Mouse (Mus musculus) embryonic facial prominence, embryonic 12.5 days (tissue): Measurements from ENCODE around the gene Cnnm3. TPM values are rescaled to one million over a fixed set of nuclear protein-coding genes. Genes with fewer than 3 reads are reported as not detected.
A peak's percentile ranks its signal among the peaks of the same experiment; 100 is the strongest.

ENCODE experiments used
- ATAC-seq: fragments of 200-750 bp; cut with Nextera tagmentation; 2 replicates; pipeline ENCODE4 v1.8.0; 2017; ENCODE audit not compliant: insufficient number of reproducible peaks, insufficient read depth, low FRiP score, low TSS enrichment
- H3K27ac ChIP-seq: fragments of 300-500 bp; sonication (generic); 2 replicates; pipeline ENCODE4 v1.5.1; 2016; ENCODE audit warnings: mild to moderate bottlenecking
- H3K27me3 ChIP-seq: fragments of 300-500 bp; sonication (generic); 2 replicates; pipeline ENCODE4 v1.6.1; 2016; ENCODE audit warnings: mild to moderate bottlenecking, moderate library complexity
- H3K36me3 ChIP-seq: fragments of 300-500 bp; sonication (generic); 2 replicates; pipeline ENCODE4 v1.6.1; 2016; ENCODE audit warnings: mild to moderate bottlenecking
- H3K4me1 ChIP-seq: fragments of 300-500 bp; sonication (generic); 2 replicates; pipeline ENCODE4 v1.6.1; 2016
- H3K4me2 ChIP-seq: fragments of 300-500 bp; sonication (generic); replicated peaks from 2 replicates; pipeline ENCODE4 v1.6.1; 2016; ENCODE audit warnings: mild to moderate bottlenecking, moderate library complexity
- H3K4me3 ChIP-seq: fragments of 300-500 bp; sonication (generic); 2 replicates; pipeline ENCODE4 v1.5.1; 2016; ENCODE audit warnings: mild to moderate bottlenecking
- H3K9ac ChIP-seq: fragments of 300-500 bp; sonication (generic); 2 replicates; pipeline ENCODE4 v1.6.1; 2016; ENCODE audit warnings: mild to moderate bottlenecking, moderate library complexity
- H3K9me3 ChIP-seq: fragments of 300-500 bp; sonication (generic); 2 replicates; pipeline ENCODE4 v1.6.1; 2016; ENCODE audit warnings: mild to moderate bottlenecking, moderate library complexity
- WGBS: fragments of 180-500 bp; shearing (Covaris S2); methylation state at CpG from one replicate; pipeline ENCODE4 v1.1.7; 2016; 5-methylcytosine and 5-hydroxymethylcytosine counted together
- polyA plus RNA-seq: library from polyadenylated mRNA; unstranded; fragments of >200 nt; fragmentation: Nextera tagmentation; extraction: Ambion mirVana; gene quantifications from 2 replicates; pipeline ENCODE4 v1.2.1, GENCODE M21; 2016

Cnnm3 gene
- polyA plus RNA-seq, 1 experiment from 2014 or later = 4.3 TPM

DNA sequence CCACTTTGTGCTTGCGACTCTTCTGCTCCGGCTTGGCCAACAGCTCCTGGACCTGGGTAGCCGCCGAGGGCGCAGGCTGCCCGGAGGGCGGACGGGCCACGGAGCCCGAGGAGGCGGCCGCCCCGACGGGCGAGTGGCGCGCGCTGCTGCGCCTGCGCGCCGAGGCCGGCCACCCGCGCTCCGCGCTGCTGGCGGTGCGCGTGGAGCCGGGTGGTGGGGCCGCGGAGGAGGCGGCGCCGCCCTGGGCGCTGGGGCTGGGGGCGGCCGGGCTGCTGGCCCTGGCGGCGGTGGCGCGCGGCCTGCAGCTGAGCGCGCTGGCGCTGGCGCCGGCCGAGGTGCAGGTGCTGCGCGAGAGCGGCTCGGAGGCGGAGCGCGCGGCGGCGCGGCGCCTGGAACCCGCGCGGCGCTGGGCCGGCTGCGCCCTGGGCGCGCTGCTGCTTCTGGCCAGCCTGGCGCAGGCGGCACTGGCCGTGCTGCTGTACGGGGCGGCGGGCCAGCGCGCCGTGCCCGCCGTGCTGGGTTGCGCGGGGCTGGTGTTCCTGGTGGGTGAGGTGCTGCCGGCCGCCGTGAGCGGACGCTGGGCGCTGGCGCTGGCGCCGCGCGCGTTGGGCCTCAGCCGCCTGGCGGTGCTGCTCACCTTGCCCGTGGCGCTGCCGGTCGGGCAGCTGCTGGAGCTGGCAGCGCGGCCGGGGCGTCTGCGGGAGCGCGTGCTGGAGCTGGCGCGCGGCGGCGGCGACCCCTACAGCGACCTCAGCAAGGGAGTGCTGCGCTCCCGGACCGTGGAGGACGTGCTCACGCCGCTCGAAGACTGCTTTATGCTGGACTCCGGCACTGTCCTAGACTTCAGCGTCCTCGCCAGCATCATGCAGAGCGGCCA lies 660 bp downstream of the Cnnm3 start:
- H3K27me3 ChIP-seq = no peaks in the 10 kb centered on the region
- H3K9me3 ChIP-seq = no peaks in the 10 kb centered on the region
- H3K36me3 ChIP-seq = peaks cover 19% of the 10 kb centered on the region; the same call in 1 of the 2 replicates
- H3K4me1 ChIP-seq = peaks cover 19% of the 10 kb centered on the region
- H3K4me3 ChIP-seq = peak overlapping the region; percentile 94
- peak overlapping the region; percentile 99 for H3K27ac ChIP-seq
- under 1% methylated on average over 120 of the region's 126 CpGs for WGBS
- peak overlapping the region; percentile 87 for H3K9ac ChIP-seq
- H3K4me2 ChIP-seq = peak overlapping the region; percentile 84
- ATAC-seq = peak; percentile 69

DNA sequence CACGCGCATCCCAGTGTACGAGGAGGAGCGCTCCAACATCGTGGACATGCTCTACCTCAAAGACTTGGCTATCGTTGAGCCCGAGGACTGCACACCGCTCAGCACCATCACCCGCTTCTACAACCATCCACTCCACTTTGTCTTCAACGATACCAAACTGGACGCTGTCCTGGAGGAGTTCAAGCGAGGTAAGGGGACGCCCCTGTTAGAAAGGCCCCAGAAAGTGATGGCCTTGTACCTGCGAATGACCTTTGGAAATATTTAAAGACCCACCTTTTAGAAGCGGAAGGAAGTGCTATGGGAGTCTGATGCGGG lies 1.3 kb downstream of the Cnnm3 start:
- no peak overlapping the region for H3K27ac ChIP-seq
- 0 out of 2 replicates have a peak, but pooled peaks cover 16% of the 10 kb centered on the region for H3K36me3 ChIP-seq
- peak overlapping the region; percentile 94 for H3K4me3 ChIP-seq
- H3K9me3 ChIP-seq = no peaks in the 10 kb centered on the region
- H3K4me2 ChIP-seq = peak overlapping the region; percentile 84
- H3K27me3 ChIP-seq = no peaks in the 10 kb centered on the region
- 1% methylated on average over 16 of the region's 16 CpGs for WGBS
- peaks cover 19% of the 10 kb centered on the region for H3K4me1 ChIP-seq
- no peak for ATAC-seq
- peak overlapping the region; percentile 87 for H3K9ac ChIP-seq

DNA sequence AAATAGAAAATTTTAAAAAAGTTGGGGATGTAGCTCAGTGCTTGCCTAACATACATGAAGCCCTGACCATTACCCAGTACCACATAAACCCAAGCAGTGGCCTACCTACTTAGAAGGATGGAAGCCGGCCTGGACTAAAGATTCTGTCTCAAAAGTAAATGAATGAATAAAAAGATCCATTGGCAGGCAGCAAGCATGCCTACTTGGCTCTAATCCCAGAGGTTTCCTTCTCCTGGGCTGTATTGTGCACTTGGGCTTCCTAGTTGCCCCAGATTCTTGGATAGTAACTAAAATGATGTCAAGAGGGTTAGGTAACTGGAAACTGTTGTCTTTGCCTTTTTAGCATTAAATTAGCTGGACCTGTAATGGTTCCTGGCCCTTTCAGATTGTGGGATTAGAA lies 1.6 kb downstream of the Cnnm3 start:
- Histone ChIP-seq H3K4me3 (peak overlapping the region; percentile 94), H3K27me3 (no peaks in the 10 kb centered on the region), H3K9ac (peak overlapping the region; percentile 87), H3K36me3 (0 out of 2 replicates have a peak, but pooled peaks cover 15% of the 10 kb centered on the region), H3K9me3 (no peaks in the 10 kb centered on the region), H3K27ac (no peak overlapping the region), H3K4me1 (peaks cover 19% of the 10 kb centered on the region), H3K4me2 (peak overlapping the region; percentile 84)
- no peak for ATAC-seq
- WGBS = 5% methylated on average over 1 of the region's 1 CpGs

DNA sequence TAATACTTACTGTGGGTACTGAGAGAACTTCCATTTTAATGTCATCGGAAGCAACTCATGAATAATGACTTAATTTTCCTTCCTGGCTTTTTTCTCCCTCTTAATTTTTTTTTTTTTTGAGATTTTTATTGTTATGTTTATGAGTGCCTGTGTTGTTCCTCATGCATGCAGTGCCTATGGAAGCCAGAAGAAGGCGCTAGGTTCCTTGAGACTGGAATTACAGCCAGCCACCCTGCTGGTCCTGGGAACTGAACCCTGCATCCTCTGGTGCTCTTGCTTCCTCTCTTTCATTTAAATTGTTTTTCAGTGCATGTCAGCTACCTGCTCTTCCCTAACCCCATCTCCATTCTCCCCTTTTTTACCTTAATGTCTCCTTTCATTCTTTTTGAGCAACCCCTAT lies 2.1 kb downstream of the Cnnm3 start:
- WGBS = 38% methylated on average over 2 of the region's 2 CpGs
- H3K27ac ChIP-seq = no peak overlapping the region
- no peak for ATAC-seq
- H3K9me3 ChIP-seq = no peaks in the 10 kb centered on the region
- peaks cover 19% of the 10 kb centered on the region for H3K4me1 ChIP-seq
- peak overlapping the region; percentile 84 for H3K4me2 ChIP-seq
- no peaks in the 10 kb centered on the region for H3K27me3 ChIP-seq
- H3K36me3 ChIP-seq = 0 out of 2 replicates have a peak, but pooled peaks cover 15% of the 10 kb centered on the region
- peak overlapping the region; percentile 94 for H3K4me3 ChIP-seq
- H3K9ac ChIP-seq = no peak overlapping the region

DNA sequence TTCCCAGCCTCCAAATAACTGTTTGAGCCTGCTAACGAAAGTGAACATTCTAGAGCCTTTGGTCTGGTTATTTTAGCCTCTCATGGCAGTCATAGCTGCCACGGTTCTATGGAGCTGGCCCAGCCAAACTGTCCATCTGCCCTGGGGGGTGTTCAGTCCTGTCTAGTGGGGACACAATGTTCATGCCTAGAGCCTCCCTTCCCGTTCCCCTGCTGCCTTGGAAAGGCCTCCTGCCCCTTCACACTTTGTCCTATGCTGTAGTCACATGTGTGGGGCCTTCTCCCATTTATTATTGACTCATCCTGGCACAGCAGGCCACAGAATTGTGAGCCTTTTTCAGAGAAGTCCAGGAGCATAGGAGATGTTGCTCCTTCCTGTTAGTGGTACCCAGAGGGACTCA lies 6.6 kb downstream of the Cnnm3 start:
- ATAC-seq = no peak
- no peaks in the 10 kb centered on the region for H3K27me3 ChIP-seq
- H3K4me3 ChIP-seq = no peak overlapping the region
- no peak overlapping the region for H3K27ac ChIP-seq
- H3K4me1 ChIP-seq = peaks cover 18% of the 10 kb centered on the region
- 82% methylated on average over 3 of the region's 3 CpGs for WGBS
- no peaks in the 10 kb centered on the region for H3K9me3 ChIP-seq
- H3K36me3 ChIP-seq = peaks cover 52% of the 10 kb centered on the region
- no peak overlapping the region for H3K9ac ChIP-seq
- no peak overlapping the region for H3K4me2 ChIP-seq

DNA sequence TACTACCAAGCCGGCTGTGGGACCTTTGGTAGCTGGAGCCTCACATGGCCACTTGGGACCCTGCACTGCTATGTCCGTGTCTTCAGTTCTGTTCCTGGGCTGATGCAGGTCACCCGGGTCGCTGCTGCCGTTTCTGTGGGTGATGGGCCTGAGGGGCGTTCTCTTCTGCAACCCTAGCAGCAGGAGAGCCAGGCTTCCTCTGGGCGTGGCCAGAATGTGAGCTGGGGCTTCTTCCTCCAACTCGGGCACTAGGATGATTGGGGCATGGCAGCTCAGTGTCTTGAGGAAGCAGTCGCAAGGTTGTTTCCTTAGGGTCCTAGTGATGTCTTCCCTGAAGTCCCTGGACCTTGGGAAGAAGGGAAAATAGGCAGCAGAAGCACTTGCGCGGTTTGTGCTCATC lies 8.0 kb downstream of the Cnnm3 start:
- no peak for ATAC-seq
- Histone ChIP-seq H3K4me3 (no peak overlapping the region), H3K27ac (no peak overlapping the region), H3K9me3 (no peaks in the 10 kb centered on the region), H3K36me3 (peaks cover 61% of the 10 kb centered on the region), H3K27me3 (no peaks in the 10 kb centered on the region), H3K4me1 (peaks cover 8% of the 10 kb centered on the region), H3K9ac (no peak overlapping the region), H3K4me2 (no peak overlapping the region)
- WGBS = 83% methylated on average over 11 of the region's 11 CpGs

DNA sequence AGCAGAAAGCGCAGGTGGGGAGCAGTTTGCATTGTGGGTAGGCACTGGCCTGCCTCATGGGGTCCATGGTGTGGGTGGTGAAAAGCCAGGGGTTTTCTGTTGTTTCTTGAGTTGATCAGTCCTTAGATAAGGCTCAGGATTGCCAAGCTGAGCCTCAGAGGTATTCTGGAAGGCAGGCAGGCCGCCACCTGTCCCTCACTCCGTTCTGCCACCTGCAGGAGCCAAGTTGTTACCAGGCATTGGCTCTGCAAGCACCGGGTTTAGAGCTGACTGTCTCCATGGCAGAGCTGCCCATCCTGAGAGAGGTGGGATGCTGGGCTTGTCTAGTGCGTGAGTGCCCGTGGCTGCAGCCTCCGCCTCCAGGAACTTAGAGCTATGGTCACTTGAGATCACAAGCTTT lies 10.5 kb downstream of the Cnnm3 start:
- Histone ChIP-seq H3K27ac (no peak overlapping the region), H3K4me2 (no peak overlapping the region), H3K9me3 (no peaks in the 10 kb centered on the region), H3K27me3 (no peaks in the 10 kb centered on the region), H3K9ac (no peak overlapping the region), H3K4me1 (no peaks in the 10 kb centered on the region), H3K4me3 (no peak overlapping the region), H3K36me3 (peaks cover 75% of the 10 kb centered on the region)
- 92% methylated on average over 7 of the region's 7 CpGs for WGBS
- ATAC-seq = no peak

DNA sequence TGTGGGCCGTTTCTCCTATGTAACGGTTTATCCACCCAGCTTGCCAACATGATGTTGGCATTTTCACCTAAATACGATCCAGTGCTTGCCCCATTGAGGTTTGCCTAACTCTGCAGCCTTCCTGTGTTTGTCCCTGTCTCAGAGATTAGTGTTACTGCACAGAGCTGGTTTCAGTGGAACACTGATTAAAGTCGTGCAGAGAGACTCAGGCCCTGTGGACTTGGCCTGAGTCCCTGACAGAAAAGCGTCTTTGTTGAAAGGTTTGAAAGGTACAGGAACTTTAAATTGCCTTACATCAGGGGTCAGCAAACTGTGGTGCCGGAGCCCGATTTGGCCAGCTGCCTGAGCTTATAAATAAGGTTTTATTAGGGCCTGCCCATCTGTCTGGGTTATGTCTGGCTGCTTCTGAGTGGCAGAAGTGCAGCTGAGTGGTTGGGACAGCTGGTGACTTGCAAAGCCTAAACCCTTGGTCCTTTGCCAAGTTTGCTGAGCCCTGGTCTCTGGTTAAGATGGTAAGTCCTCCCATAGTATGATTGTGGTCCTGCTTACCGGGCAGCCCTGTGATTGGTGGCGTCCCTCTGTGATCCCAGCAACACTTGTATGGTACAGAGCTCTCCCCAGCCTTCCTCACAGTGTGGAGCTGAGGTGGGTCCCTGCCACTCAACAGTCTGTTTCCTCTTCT lies 11.8 kb downstream of the Cnnm3 start:
- no peak for ATAC-seq
- Histone ChIP-seq H3K9me3 (no peaks in the 10 kb centered on the region), H3K4me3 (no peak overlapping the region), H3K9ac (no peak overlapping the region), H3K4me2 (no peak overlapping the region), H3K36me3 (peaks cover 71% of the 10 kb centered on the region), H3K27ac (no peak overlapping the region; the same call in 1 of the 2 replicates), H3K4me1 (no peaks in the 10 kb centered on the region), H3K27me3 (no peaks in the 10 kb centered on the region)
- 84% methylated on average over 9 of the region's 9 CpGs for WGBS

DNA sequence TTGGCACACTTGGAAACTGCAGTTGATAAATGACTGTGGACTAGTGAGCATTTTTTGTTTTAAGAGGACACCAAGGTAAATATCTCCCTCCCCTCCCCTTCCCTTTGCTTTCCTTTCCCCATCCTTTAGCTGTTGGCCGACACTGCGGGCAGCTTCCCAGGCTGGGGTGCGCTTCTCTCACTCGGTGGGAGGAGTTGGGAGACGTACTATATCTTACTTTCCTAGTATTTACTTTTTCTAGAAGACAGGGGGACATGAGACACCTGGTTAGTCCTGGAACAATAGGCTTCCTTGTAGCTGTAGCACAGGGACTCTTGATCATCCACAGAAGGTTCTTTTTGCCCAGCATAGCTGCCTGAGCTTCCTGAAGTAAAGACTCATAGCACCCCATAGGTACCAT lies 12.4 kb downstream of the Cnnm3 start:
- H3K4me3 ChIP-seq = no peak overlapping the region
- 92% methylated on average over 5 of the region's 5 CpGs for WGBS
- no peak overlapping the region for H3K9ac ChIP-seq
- no peak for ATAC-seq
- no peak overlapping the region for H3K4me2 ChIP-seq
- H3K4me1 ChIP-seq = no peaks in the 10 kb centered on the region
- H3K9me3 ChIP-seq = no peaks in the 10 kb centered on the region
- no peak overlapping the region for H3K27ac ChIP-seq
- peaks cover 68% of the 10 kb centered on the region for H3K36me3 ChIP-seq
- no peaks in the 10 kb centered on the region for H3K27me3 ChIP-seq

DNA sequence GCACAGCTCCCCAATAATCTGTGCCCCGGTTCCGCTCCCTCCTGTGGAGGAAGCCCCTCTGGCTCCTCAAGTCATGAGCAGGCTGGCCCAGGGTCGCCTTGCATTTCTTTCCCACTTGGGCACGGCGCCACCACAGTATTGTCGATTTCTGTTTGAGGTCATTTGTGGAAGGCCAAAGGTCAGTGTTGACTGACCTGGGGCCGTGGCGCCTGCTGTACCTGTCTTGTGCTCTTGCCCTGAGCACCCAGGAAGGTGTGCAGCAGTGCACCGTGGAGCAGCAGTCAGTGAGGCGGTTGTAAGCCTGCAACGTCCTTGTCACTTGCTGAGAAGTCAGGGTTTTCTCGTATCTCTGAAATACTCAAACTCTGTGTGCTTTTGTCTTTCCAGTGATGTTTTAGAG lies 14.1 kb downstream of the Cnnm3 start:
- WGBS = 85% methylated on average over 12 of the region's 12 CpGs
- H3K36me3 ChIP-seq = peaks cover 54% of the 10 kb centered on the region
- H3K4me1 ChIP-seq = no peaks in the 10 kb centered on the region

DNA sequence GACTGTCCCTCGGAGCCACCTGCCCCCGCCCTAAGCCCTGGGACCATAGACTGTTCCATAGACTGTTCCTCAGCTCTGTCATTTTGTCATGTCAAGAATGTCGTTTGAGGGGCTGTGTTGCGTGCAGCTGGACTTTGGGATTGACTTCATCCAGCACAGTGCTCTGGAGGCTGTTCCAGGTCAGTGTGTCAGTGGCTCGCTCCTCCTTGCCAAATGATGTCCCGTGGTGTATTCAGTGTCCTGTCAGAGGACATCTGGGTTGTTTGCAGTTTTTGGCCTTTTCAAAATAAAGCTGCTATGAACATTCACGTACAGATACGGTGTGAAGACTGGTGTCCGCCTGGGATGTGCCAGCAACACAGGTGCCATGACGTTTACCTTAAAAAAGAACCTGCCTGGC lies 15.2 kb downstream of the Cnnm3 start:
- H3K4me1 ChIP-seq = no peaks in the 10 kb centered on the region
- H3K27ac ChIP-seq = no peak overlapping the region
- ATAC-seq = no peak
- no peak overlapping the region for H3K4me3 ChIP-seq
- peaks cover 48% of the 10 kb centered on the region for H3K36me3 ChIP-seq
- H3K27me3 ChIP-seq = no peaks in the 10 kb centered on the region
- H3K9me3 ChIP-seq = no peaks in the 10 kb centered on the region
- no peak overlapping the region for H3K4me2 ChIP-seq
- WGBS = 90% methylated on average over 10 of the region's 10 CpGs
- H3K9ac ChIP-seq = no peak overlapping the region

More for the DNA sequence above, 14.1 kb downstream of the Cnnm3 start:
- Histone ChIP-seq H3K27me3 (no peaks in the 10 kb centered on the region), H3K9me3 (no peaks in the 10 kb centered on the region), H3K9ac (no peak overlapping the region), H3K4me3 (no peak overlapping the region), H3K4me2 (no peak overlapping the region), H3K27ac (no peak overlapping the region)
- ATAC-seq = no peak

DNA sequence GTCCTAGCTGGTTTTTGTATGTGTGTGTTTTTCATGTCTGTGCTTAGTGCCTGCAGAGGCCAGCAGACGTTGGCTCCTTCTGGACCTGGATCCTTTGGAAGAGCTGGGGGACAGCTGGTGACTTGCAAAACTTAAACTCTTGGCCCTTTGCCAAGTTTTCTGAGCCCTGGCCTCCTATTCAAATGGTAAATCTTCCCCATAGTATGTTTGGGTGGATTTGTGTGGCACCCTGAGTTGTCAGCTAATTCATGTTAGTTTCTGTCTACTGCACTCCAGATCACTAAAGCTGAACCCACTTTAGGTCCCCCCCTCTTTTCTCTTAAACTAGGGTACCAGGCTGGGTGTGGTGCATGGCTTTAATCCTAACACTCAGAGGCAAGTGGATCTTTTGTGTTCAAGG lies 16.7 kb downstream of the Cnnm3 start:
- 29% methylated on average over 1 of the region's 1 CpGs for WGBS
- no peak overlapping the region for H3K9ac ChIP-seq
- ATAC-seq = no peak
- H3K4me3 ChIP-seq = no peak overlapping the region
- no peaks in the 10 kb centered on the region for H3K4me1 ChIP-seq
- no peaks in the 10 kb centered on the region for H3K9me3 ChIP-seq
- H3K27me3 ChIP-seq = no peaks in the 10 kb centered on the region
- H3K4me2 ChIP-seq = no peak overlapping the region
- peaks cover 39% of the 10 kb centered on the region for H3K36me3 ChIP-seq
- H3K27ac ChIP-seq = 0 out of 2 replicates have a peak overlapping the region, but pooled peaks have one; percentile 7
